Comparison of ENCODE assay signal across 8 mouse cellular contexts in genomic region chr4:106678442-106679118, GRCm38 (mm10). TPM values are rescaled to one million over a fixed set of nuclear protein-coding genes. Genes with fewer than 3 reads are reported as not detected.
DNase-seq lines count a peak whose midpoint lies in the region; ATAC-seq and TF ChIP-seq lines count a peak whose summit lies in the region.

TSS of gene Ttc4 (minus strand) at chr4:106678944.

- peaks cover 44% of the 10 kb centered on the region for H3K36me3 ChIP-seq in E14TG2a.4 (ENCODE audit: insufficient read depth, low read length)
- peaks cover 28% of the 10 kb centered on the region for H3K36me3 ChIP-seq in forebrain, embryonic 12.5 days (replicated peaks)
- peaks cover 31% of the 10 kb centered on the region for H3K36me3 ChIP-seq in heart, postnatal 0 days (replicated peaks; ENCODE audit: control insufficient read depth, insufficient read depth, low read length)
- H3K36me3 ChIP-seq in liver, embryonic 16.5 days (ENCODE audit: control insufficient read depth, insufficient read depth) = peaks cover 17% of the 10 kb centered on the region
- peaks cover 34% of the 10 kb centered on the region for H3K36me3 ChIP-seq in neural tube, embryonic 13.5 days
- H3K36me3 ChIP-seq in testis, adult 2 months (ENCODE audit: control insufficient read depth, insufficient read depth, low read length) = peaks cover 2% of the 10 kb centered on the region; the same call in 1 of the 2 replicates

- H3K4me3 ChIP-seq in E14TG2a.4 (replicated peaks; ENCODE audit: low read length) = peak within 1 kb of the TSS; percentile 99
- H3K4me3 ChIP-seq in forebrain, embryonic 12.5 days (replicated peaks) = peak within 1 kb of the TSS; percentile 76
- H3K4me3 ChIP-seq in heart, postnatal 0 days (ENCODE audit: low read depth, low read length) = peak within 1 kb of the TSS; percentile 86
- peak within 1 kb of the TSS; percentile 98 for H3K4me3 ChIP-seq in liver, embryonic 16.5 days (ENCODE audit: low read depth, low read length)
- peak within 1 kb of the TSS; percentile 71 for H3K4me3 ChIP-seq in neural tube, embryonic 13.5 days
- peak within 1 kb of the TSS; percentile 87 for H3K4me3 ChIP-seq in testis, adult 2 months (ENCODE audit: control insufficient read depth, low read depth, low read length)

- DNase-seq in c-Kit-positive CD71-positive TER-119-positive erythroid progenitor cells, embryonic 14.5 days (ENCODE audit: low spot score) = peak; percentile 97
- peak; percentile 86 for DNase-seq in heart, postnatal 0 days (ENCODE audit: low spot score)
- peak; percentile 95 to 96 for DNase-seq in kidney, postnatal 4 days

- TF ChIP-seq EP300 in heart, postnatal 0 days (IDR thresholded peaks at IDR 0.05; ENCODE audit: low read depth) = no peak

- H3K27ac ChIP-seq in forebrain, embryonic 12.5 days = no peak within 1 kb of the TSS
- H3K27ac ChIP-seq in heart, postnatal 0 days (ENCODE audit: low read depth) = peak within 1 kb of the TSS; percentile 50; the same call in 1 of the 2 replicates
- H3K27ac ChIP-seq in liver, embryonic 16.5 days (ENCODE audit: low read length) = peak within 1 kb of the TSS; percentile 75
- no peak within 1 kb of the TSS for H3K27ac ChIP-seq in neural tube, embryonic 13.5 days (replicated peaks)
- H3K27ac ChIP-seq in testis, adult 2 months (ENCODE audit: control insufficient read depth, insufficient read depth, low read depth, low read length) = peak within 1 kb of the TSS; percentile 34; the same call in 1 of the 2 replicates

- peak within 1 kb of the TSS; percentile 74 for H3K4me2 ChIP-seq in forebrain, embryonic 12.5 days
- peak within 1 kb of the TSS; percentile 74 for H3K4me2 ChIP-seq in heart, postnatal 0 days (ENCODE audit: low read depth, low read length)
- H3K4me2 ChIP-seq in liver, embryonic 16.5 days (ENCODE audit: low read depth, low read length) = peak within 1 kb of the TSS; percentile 87
- peak within 1 kb of the TSS; percentile 90 for H3K4me2 ChIP-seq in neural tube, embryonic 13.5 days

- H3K9ac ChIP-seq in forebrain, embryonic 12.5 days = peak within 1 kb of the TSS; percentile 79
- H3K9ac ChIP-seq in heart, postnatal 0 days (replicated peaks; ENCODE audit: low read depth, low read length) = peak within 1 kb of the TSS; percentile 85
- peak within 1 kb of the TSS; percentile 98 for H3K9ac ChIP-seq in liver, embryonic 16.5 days (ENCODE audit: low read depth, low read length)
- peak within 1 kb of the TSS; percentile 87 for H3K9ac ChIP-seq in neural tube, embryonic 13.5 days

- H3K9me3 ChIP-seq in E14TG2a.4 (ENCODE audit: low read length) = no peaks in the 10 kb centered on the region
- H3K9me3 ChIP-seq in forebrain, embryonic 12.5 days = no peaks in the 10 kb centered on the region
- no peaks in the 10 kb centered on the region for H3K9me3 ChIP-seq in heart, postnatal 0 days (replicated peaks; ENCODE audit: control insufficient read depth, low read length)
- no peaks in the 10 kb centered on the region for H3K9me3 ChIP-seq in liver, embryonic 16.5 days (replicated peaks; ENCODE audit: control insufficient read depth, low read length)
- no peaks in the 10 kb centered on the region for H3K9me3 ChIP-seq in neural tube, embryonic 13.5 days

- peaks cover 5% of the 10 kb centered on the region; the same call in 1 of the 2 replicates for H3K27me3 ChIP-seq in E14TG2a.4 (ENCODE audit: insufficient read depth, low read length)
- H3K27me3 ChIP-seq in forebrain, embryonic 12.5 days = no peaks in the 10 kb centered on the region
- no peaks in the 10 kb centered on the region for H3K27me3 ChIP-seq in heart, postnatal 0 days (ENCODE audit: control insufficient read depth, insufficient read depth, low read length)
- H3K27me3 ChIP-seq in liver, embryonic 16.5 days (ENCODE audit: control insufficient read depth, insufficient read depth, low read depth, low read length) = no peaks in the 10 kb centered on the region
- H3K27me3 ChIP-seq in neural tube, embryonic 13.5 days = no peaks in the 10 kb centered on the region
- H3K27me3 ChIP-seq in testis, adult 2 months (ENCODE audit: control insufficient read depth, insufficient read depth, low read length) = no peaks in the 10 kb centered on the region

- TF ChIP-seq POLR2A in testis, adult 2 months (IDR thresholded peaks at IDR 0.05; ENCODE audit: control insufficient read depth, low read depth, low read length) = peak; percentile 76

- under 1% methylated on average over 43 of the region's 43 CpGs for WGBS in forebrain, embryonic 12.5 days
- under 1% methylated on average over 43 of the region's 43 CpGs for WGBS in heart, postnatal 0 days
- WGBS in liver, embryonic 16.5 days (ENCODE audit: insufficient replicate concordance) = under 1% methylated on average over 43 of the region's 43 CpGs
- under 1% methylated on average over 43 of the region's 43 CpGs for WGBS in neural tube, embryonic 13.5 days

- ATAC-seq in forebrain, embryonic 12.5 days (ENCODE audit: low FRiP score) = peak; percentile 97
- peak; percentile 99 for ATAC-seq in heart, postnatal 0 days (ENCODE audit: insufficient read depth, low read depth)
- ATAC-seq in liver, embryonic 16.5 days (ENCODE audit: low read depth) = peak; percentile 100
- peak; percentile 94 for ATAC-seq in neural tube, embryonic 13.5 days (ENCODE audit: low read depth)

- TF ChIP-seq CTCF in E14TG2a.4 (conservative IDR thresholded peaks at IDR 0.05; ENCODE audit: low read length) = no peak
- no peak for TF ChIP-seq CTCF in heart, postnatal 0 days (IDR thresholded peaks at IDR 0.05; ENCODE audit: low read depth)
- no peak for TF ChIP-seq CTCF in testis, adult 2 months (IDR thresholded peaks at IDR 0.05; ENCODE audit: control insufficient read depth, insufficient read depth, insufficient replicate concordance, low read depth, low read length)

- H3K4me1 ChIP-seq in E14TG2a.4 (replicated peaks; ENCODE audit: low read depth, low read length) = peaks cover 38% of the 10 kb centered on the region
- H3K4me1 ChIP-seq in forebrain, embryonic 12.5 days = peaks cover 10% of the 10 kb centered on the region
- H3K4me1 ChIP-seq in heart, postnatal 0 days (ENCODE audit: control insufficient read depth, insufficient read depth) = peaks cover 5% of the 10 kb centered on the region
- H3K4me1 ChIP-seq in liver, embryonic 16.5 days (ENCODE audit: control insufficient read depth, low read depth, low read length) = peaks cover 20% of the 10 kb centered on the region
- H3K4me1 ChIP-seq in neural tube, embryonic 13.5 days (replicated peaks) = peaks cover 20% of the 10 kb centered on the region
- peaks cover 13% of the 10 kb centered on the region for H3K4me1 ChIP-seq in testis, adult 2 months (ENCODE audit: control insufficient read depth, insufficient read depth, low read length)

RNA-seq across cellular contexts. Expression of gene Ttc4, which starts in this region (rescaled TPM):
- polyA plus RNA-seq in forebrain, embryonic 12.5 days (2016; fragmentation: Nextera tagmentation; extraction: Ambion mirVana) = 96.2 and 98.8 TPM in 2 replicates
- total RNA-seq in heart, postnatal 0 days (2014; rRNA removed; ENCODE audit: low replicate concordance) = 58.9 and 60.1 TPM in 2 replicates
- 30.5 and 35.1 TPM in 2 replicates for polyA plus RNA-seq in heart, postnatal 0 days (2015; fragmentation: Nextera tagmentation; extraction: Ambion mirVana)
- 33.6 and 34.0 TPM in 2 replicates for polyA plus RNA-seq in liver, embryonic 16.5 days (2015; fragmentation: Nextera tagmentation; extraction: Ambion mirVana)
- polyA plus RNA-seq in neural tube, embryonic 13.5 days (2015; fragmentation: Nextera tagmentation; extraction: Ambion mirVana) = 109 and 119 TPM in 2 replicates
- 155 and 159 TPM in 2 replicates for polyA plus RNA-seq in testis, adult 2 months (2012; rRNA removed)

Comparison
In these comparisons a context has a peak if more than half of its experiments do, and no peak if none do; other contexts are left out.
1. H3K27ac ChIP-seq: peak in heart, postnatal 0 days (single experiment), liver, embryonic 16.5 days (single experiment) and testis, adult 2 months (single experiment); none in forebrain, embryonic 12.5 days (single experiment) and neural tube, embryonic 13.5 days (single experiment).
2. Peak in every context shown above with its lines, with median percentiles within 50 percentile points of each other: H3K4me3 ChIP-seq, DNase-seq, ATAC-seq, H3K4me2 ChIP-seq and H3K9ac ChIP-seq.